Mouse (Mus musculus) left cerebral cortex, adult 9 months (tissue): ENCODE data around the gene Grik5.
A peak's percentile ranks its signal among the peaks of the same experiment; 100 is the strongest.

Source experiments
- DNase-seq, 2 experiments: peaks; one replicate each; pipeline ENCODE4 v3.0.0; 2022; ENCODE audit warnings: low spot score in 2 of 2

The Grik5 gene

DNA sequence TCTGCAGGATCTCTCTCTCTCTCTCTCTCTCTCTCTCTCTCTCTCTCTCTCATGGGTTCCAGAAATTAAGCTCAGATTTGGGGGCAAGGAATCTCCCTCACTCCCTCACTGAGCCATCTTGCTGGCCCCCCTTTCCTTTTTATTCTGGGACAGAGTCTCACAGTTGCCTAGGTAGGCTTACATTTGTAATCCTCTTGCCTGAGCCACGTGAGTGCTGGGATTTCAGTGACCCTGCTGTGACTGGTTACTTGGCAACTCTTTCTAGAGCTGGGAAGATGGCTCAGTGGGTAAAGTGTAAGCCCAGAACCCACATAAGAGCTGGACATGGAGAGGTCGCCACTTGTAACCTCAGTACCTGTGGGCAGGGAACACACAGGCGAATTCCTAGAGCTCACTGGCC lies 40.6 kb downstream of the Grik5 start:
- no peak for DNase-seq

DNA sequence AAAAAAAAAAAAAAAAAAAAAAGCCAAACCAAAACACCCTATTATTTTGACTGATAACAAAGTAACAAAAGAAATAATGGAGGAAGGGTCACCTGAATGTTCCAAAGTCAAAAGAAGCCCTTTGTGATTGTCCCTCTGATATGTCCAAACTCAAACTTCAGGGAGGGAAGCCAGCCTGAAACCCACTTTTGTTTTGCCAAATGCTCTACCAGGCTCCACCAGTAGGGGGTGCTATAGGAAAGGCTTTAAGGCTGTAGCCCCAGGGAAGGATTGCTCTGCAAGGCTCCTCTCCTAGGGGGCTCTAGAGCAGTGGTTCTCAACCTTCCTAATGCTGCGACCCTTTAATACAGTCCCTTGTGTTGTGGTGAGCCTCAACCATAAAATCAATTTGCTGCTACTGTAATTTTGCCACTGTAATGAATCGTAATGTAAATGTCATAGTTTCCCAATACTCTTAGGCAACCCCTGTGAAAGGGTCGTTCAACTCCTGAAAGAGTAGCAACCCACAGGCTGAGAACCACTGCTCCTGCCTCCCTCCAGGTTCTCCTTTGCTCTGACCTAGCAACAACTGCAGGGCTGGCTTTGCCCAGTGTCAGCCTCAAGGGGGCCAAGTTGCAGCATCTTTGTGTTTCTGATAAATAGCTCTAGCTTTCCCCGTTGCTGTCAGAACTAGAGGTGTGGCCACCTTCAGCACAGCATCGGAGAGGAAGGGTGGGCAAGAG lies 42.0 kb downstream of the Grik5 start:
- DNase-seq, result peak in 1 of 2 experiments; percentile 84

DNA sequence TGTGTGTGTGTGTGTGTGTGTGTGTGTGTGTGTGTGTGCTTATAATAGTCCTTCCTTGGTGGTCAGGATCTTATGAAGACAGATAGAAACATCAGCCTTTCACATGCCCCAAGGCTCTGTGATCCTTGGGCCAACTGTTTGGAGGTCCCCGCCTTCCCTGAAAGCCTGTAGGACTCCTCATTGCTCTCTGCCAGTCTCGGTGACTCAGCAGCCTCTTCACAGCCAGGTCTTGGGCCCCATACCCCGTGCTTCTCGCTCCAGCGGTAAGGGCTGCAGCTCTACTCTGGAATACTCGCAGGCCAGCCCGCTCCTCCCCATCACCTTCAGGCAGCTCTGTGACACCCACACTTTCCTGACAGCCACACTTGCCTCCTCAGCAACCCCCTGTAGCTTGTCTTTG lies 45.7 kb downstream of the Grik5 start:
- DNase-seq, result no peak

DNA sequence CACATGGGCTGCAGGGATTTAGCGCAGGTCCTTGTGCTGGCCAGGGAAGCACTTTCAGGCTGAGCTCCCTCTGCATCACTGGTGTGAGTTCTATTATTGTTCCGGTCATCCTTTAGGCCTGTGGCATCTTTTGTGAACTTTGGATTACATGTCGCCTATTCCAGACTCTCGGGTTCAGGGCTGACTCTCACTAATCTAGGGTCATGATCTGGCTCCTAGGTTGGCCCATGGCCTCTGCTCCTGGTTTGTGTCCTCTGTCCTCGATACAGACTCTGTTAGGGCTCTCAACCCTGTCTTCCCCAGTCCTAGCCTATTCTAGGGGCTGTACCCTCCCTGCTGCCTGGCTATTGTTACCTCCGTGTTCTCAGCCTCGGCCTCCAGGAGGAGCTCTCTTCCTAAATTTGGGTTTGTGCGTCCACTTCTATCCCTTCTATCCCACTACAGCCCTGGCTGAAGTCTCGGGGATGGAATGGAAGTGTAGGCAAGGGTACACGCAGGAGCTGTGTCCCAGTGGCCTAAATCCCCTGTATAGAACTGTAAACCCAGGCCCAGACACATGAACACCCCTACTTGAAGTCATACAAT lies 46.2 kb downstream of the Grik5 start:
- no peak for DNase-seq

DNA sequence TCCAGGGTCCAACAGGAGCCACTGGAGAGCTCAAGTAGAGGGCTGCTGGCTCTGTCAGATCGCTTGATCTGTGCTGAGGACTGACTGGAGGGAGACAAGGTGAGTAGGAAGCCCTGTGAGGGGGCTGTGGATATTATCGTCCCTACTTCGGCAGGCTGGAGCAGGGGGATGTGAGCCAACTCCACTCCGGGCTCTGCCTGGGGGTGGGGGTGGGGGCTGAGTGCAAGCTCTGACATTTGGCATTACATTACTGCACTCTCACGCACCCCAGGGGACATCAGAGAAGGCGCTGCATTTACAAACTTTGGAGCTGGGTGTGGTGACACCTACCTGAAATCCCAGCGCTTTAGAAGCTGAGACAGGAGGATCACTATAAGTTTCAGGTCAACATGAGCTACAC lies 60.6 kb downstream of the Grik5 start:
- no peak for DNase-seq

DNA sequence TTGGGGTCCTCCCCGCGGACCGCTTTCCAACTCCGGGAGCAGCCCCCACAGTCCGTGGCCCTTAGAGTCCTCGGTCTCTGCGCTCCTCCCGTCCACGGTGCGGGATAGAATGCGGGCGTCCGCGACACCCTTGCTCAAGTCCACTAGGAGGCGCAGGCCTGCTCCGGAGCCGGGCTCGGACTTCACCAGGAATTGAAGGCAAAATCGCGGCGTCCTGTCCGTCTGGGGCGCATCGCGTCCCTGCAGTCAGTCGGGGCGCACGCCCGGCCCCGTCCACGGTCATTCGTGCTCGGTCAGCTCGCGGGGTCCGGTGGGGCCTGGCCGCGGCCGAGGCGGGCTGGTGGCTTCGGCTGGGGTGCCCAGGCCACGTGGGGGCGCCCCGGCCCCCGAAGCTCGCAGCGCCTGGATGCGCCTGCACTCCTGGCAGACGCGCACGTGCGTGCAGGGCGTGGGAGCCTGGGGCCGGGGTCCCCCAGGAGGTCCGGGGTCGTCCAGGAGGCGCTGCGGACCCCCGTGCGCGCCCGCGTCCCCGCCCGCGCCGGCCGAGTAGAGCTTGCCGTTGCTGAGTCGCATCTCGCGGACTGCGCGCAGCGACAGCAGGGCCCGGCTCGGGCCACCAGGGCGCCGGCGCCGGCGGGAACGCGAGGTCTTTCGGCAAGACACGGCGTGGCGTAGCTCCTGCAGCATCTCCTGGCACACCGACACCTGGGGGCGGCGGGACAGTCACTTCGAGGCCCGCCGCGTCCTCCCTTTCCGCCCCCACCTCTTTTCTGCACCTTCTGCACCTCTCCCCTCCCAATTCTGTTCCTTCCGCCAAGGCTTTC lies 61.8 kb downstream of the Grik5 start:
- peak in 1 of 2 experiments; percentile 77 for DNase-seq

DNA sequence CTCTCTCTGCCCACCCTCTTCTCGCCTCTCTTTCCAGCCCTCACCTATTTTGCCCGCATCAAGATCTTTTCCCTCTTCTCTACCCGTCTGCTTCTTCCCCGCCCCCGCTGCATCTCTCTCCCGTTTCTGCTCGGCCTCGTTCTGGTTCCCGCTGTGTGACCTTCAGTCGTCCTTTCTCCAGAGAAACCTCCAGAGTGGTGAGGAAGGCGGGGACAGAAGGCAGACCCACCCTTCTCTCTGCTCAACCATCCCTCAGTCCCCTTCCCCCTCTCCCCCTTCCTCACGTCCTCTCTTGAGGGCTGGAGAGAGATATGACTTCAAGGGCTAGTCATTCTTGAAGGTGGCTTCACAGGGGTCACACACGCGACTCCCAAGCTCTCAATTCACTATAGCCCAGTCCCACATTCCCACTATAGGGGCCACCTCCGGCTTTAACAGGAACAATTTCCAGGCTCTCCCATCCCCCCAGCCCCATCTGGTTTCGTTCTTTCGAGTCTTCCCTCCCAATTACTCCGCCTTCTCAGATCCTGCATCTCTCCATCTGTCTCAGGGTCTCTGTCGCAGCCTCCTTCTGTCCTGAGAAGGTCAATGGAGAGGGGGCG lies 62.9 kb downstream of the Grik5 start:
- DNase-seq, result peak in 1 of 2 experiments; percentile 81

DNA sequence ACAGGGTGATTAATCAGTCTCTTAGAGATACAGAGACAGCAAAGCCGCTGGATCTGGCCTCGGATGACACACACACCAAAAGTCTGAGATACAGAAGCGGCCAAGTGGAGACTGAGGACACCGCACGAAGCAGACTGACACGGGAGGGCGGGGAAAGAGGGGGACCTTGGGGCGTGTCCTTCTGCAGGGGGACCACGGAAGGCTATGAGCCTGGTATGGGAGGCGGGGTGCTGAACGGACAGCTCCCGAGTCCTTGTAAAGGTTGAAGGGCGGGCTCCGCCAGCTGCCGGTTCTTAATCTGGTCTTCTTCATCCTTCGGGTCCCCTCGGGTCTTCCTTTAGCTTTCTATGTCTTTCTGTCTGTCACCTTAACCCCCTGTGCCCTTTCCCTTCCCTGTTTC lies 63.5 kb downstream of the Grik5 start:
- peak in 1 of 2 experiments; percentile 34 for DNase-seq

DNA sequence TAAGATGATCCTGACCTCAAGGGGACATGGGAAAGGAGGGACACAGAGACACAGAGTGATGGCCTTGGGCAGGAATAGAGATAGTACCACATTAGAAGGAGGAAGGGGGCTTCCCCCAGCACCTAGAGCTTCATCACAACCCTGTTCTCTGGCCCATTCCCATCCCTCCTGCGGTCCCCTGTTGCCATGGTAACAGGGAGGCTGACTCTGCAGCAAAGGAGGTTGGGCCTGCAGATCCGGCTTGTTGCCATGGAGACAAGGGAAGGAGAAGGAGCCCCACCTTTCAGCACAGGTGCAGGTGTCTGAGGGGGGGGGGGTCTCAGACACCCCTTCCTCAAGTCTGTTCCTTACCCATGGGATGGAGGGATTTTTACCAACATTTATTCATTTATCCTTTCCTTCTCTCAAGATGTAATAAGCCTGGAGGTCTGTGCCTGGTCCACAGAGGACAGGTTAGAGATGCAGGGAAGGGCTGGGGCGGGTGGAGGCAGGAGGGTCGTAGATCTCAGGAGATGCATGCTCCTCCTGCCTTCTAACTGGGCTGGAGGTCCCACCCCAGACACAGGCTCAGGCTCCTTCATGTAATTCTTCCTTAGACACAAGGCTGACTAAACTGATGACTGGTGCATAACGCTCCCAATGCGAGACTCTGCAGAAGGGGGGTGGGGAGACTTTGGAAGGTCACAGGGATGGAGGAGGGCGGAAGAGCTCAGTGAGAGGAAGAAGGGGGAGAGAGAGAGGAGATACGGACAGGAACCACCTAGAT lies 64.4 kb downstream of the Grik5 start:
- peak in 1 of 2 experiments; percentile 81 for DNase-seq

DNA sequence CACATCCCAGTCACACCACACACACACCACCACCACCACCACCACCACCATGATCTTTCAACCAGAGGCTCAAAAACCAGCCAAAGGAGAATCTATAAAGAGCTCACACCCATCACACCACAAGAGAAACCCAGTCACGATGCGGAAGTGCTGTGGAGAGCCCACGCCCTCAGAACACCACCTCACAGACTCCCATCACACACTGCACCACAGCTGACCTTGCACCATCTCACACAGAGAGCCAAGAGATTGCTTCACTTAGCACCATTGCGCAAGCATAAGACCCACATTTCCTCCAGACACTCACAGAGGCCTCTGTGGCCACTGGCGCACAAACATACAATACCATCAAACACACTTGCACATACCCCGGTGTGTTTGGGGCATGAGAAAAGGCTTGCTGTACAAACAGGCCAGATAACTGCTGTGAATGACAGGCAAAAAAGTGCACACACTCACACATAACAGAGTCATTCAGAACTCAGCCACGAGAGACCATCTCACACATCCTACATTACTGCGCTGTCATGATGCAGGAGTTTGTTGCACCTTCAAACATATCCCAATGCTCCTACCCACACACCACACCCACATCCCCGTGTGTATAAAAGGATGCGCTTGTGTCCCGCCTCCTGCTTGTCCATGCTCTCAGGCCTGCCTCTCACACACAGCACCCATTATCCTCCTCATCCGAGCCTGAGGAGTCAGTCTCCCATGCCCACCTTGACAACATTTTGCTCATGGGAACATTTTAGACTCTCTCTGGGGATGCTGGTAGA lies 65.4 kb downstream of the Grik5 start:
- peak; percentile 73 to 88 for DNase-seq

DNA sequence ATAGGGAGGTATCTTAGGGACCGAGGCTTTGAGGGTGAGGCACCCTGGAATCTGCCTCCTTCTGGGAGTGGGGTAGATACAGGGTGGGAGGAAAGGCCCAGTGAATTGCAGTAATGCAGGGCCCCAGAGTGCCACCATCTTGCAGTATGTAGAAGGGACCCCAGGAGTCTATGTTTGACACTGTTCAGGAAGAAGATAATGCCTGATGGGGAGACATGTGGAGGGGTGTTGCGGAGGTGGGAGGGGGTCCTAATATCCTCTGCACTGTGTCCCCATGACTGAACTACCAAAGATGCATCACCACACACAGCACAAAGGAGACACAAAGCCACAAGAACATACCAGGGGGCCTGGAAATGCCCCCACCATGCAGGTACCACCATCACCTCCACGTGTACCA lies 66.0 kb downstream of the Grik5 start:
- DNase-seq, result no peak

DNA sequence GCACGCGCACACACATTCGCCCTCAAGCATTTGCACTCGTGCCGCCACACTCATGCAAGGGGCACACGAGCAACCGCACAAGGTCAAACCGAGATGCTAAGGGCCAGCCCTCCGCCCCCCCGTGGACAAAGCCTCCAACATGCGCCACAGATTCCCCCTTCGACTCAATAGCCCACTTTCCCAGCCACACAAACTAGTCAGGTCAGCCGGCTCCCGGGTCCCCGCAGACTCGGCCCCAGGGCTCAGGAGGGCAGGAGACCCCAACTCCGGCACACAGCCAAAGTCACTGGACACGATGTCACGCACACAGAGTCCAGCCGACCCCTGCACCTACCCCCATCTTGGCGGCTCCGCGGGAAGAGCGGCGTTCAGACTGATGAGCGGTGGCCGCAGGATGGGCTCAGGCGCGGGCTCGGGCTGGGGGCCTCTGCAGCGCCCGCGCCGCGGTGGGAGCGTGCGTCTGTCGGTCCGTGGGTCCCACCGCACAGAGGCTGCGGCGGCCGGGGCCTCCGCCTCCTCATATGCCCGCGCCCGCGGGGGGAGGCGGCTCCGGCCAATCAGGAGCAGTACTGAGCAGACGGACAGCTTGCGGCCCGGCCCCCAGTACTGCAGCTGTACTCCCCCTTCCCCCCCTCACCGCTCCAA lies 66.6 kb downstream of the Grik5 start, which contains the start of gene Atp1a3:
Gene Atp1a3, minus strand, starts transcription at position 538 of the 645 bp plus-strand sequence.
- peak in 1 of 2 experiments; percentile 81 for DNase-seq

DNA sequence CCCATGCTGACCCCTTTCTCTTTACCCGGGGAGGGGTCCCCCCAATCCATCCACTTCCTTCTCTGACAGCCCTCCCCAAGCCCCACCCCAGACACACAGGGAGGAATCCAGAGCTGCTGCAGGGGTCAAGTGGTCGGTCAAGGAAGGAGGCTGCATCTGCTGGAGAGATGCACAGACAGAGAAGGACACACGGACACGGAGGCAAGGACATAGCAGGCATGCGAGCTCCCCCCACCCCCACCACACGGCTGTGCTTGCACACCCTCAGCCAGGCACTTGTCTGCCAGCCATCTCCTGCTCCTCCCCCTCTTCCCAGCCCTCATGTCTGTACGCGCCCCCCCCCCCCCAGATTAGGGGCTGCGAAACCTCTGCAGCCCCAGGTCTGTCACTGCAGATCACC lies 67.3 kb downstream of the Grik5 start:
- DNase-seq, result no peak

DNA sequence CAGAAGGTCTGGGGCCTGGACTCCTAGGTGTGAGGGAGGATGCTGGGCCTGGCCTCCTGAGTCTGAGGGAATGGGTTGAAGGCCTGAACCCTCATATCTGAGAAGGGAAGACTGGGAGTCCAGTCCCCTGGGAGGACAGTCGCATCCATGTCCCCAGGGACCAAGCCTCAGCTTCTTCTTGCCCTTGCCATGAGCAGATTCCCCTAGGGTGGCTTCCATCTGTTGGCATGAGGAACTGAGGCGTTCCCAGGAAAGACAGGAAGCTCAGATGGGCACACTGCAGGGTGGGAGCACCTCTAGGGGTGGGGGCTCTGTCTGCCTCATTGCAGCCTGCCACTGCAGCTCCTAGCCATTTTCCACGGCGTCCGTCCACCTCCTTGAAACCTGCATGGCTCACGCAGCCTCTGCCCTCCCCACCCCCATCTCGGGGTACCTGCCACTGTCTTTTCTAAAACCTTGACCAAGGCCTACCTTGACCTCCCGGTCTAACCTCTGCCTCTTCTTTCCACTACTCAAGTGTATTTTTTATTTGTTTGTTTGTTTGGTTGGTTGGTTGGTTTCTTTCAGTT lies 68.2 kb downstream of the Grik5 start:
- DNase-seq, result no peak

DNA sequence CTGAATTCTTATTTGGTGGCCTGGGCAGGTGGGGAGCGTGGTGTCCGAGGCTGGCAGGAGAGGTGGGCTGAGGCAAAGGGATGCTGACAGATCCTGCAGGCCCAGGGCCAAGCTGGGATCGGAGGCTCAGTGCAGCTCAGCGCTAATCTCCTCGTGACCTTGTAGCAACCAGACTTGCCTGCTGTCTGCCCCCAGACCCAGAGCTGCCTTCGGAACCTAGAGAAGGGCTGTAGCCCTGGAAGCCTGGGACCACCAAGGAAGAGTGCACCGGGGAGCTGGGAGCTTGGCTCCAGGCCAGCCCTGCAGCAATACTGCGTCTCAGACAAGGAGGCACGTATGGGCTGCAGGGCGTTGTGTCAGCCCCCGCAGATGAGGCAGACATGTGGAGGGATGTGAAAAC lies 68.9 kb downstream of the Grik5 start:
- no peak for DNase-seq

DNA sequence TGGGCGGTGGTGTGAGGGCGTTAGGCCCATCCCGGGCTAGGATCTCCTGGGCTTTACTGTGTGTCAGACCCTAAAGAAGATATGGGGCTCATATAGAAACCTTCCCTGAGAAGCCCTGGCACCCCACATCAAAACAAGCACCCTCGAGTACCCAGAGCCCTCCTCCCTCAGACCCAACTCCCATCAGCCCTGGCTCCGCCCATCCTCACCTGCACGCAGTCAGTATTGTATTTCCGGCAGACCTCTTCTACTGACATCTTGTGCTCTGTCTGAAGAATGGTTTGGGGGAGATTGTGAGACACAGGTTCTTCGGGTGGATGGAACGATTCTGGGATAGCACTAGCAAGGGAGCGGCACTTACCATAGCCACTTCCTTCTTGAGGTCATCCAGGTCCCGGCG lies 71.4 kb downstream of the Grik5 start:
- DNase-seq, result no peak

DNA sequence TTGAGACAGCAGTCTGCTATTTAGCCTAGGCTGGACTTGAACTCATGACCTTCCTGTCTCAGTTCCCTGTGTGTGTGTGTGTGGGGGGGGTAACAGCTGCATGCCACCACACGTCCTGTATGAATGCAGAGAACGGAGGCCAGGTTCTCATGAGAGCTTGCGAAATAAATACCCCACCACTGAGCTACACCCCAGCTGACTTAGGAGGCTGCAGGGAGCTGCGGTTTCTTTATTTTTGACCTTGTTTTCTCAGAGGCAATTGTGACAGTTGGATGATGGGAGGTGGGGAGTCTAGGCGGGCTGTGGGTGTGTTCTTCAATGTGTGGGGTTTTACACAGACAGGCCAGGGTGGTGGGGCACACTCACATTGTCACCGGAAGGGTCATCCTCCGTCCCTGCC lies 71.9 kb downstream of the Grik5 start:
- no peak for DNase-seq

DNA sequence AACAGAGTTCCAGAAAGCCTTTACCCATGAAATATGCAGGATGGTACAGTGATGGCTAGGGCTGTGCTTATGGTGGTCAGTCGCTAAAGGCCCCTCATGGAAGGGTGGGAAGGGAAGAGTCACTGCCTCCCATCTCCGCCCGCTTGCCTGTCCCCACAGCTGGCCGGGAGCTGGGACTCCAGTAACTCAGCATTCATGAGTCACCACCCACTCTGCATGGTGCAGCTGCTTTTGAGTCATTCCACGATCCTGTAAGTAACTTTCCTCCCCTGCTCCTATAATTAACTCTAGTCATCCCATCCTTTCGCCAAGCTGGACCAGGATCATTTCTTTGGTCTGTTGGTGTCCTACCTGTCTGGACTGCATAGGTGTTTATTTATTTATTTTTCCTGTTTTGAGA lies 79.1 kb downstream of the Grik5 start:
- DNase-seq, result peak in 1 of 2 experiments; percentile 68

DNA sequence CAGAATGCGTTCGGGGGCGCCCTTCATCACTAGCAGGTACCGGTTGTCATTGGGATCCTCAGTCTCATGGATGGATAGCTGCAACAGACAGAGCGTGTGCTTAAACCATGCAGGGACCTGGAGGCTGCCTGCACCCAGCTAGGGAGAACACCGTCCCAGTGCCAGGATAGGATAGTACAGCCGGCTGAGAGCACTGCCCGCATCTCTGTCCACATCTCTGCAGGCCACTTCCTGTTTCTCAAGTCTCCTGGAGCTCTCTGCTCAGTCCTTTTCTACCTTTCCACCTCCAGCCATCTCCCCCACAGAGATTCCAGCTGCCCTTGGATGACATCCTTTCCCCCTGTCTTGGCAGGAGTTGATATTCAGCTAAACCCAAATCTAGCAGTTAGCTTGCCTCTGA lies 81.7 kb downstream of the Grik5 start:
- no peak for DNase-seq

DNA sequence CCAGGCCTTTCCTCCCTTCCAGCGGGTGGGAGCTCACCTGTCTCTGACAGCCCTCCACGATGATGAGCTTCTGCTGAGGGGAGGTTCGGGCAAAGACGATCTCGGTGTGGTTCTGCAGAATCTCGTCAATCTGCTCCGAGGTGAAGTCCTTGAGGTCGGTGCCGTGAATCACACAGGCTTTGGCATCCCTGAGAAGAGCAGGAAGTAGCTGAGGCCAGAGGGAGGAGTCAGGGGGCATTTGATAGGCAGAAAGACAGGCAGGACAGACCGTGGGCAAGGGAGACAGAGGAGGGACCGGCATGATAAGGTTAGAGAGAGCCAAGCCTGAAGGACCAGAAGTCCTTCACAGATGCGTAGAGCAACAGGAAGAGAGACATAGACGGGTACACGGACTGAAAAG lies 84.2 kb downstream of the Grik5 start:
- no peak for DNase-seq
